In genomic region chr5:130041262-130041661, GRCm38 (mm10) we compare ENCODE assay signal across 18 mouse cellular contexts.
"Had no signal": no experiment of that assay in that cellular context is flagged by ENCODE, and none has a peak within 500 bp of the region (broad histone marks: within the 10 kb centered on the region; RNA-seq: fewer than 3 reads in every experiment).

No protein-coding gene starts in this region.

- H3K27me3 ChIP-seq: midbrain, embryonic 13.5 days; midbrain, embryonic 15.5 days; neural tube, embryonic 13.5 days; neural tube, embryonic 15.5 days had no signal

- ATAC-seq: midbrain, embryonic 13.5 days; midbrain, embryonic 15.5 days had no signal

- H3K4me2 ChIP-seq: lung, embryonic 14.5 days; midbrain, embryonic 13.5 days; midbrain, embryonic 15.5 days; neural tube, embryonic 13.5 days; neural tube, embryonic 15.5 days had no signal

- H3K9me3 ChIP-seq: midbrain, embryonic 10.5 days; midbrain, embryonic 13.5 days; midbrain, embryonic 15.5 days; neural tube, embryonic 13.5 days; neural tube, embryonic 15.5 days had no signal

- H3K4me1 ChIP-seq: midbrain, embryonic 10.5 days; midbrain, embryonic 13.5 days; midbrain, embryonic 15.5 days; neural tube, embryonic 13.5 days had no signal

- H3K4me3 ChIP-seq: midbrain, embryonic 10.5 days; midbrain, embryonic 13.5 days; midbrain, embryonic 15.5 days; myocyte; neural tube, embryonic 13.5 days; neural tube, embryonic 15.5 days had no signal

- DNase-seq: lung, adult 18-20 months; lung, embryonic 14.5 days; lung, postnatal 10 days; lung, postnatal 4 days; retina, postnatal 1 day; right cerebral cortex, adult 18-20 months; right cerebral cortex, postnatal 25 days; right cerebral cortex, postnatal 4 days; spleen, adult 18-20 months; thymus, adult 18-20 months; thymus, postnatal 14 days; thymus, postnatal 36 days had no signal

- H3K27ac ChIP-seq: midbrain, embryonic 10.5 days; midbrain, embryonic 13.5 days; midbrain, embryonic 15.5 days; neural tube, embryonic 13.5 days; neural tube, embryonic 15.5 days had no signal

- H3K9ac ChIP-seq: lung, embryonic 14.5 days; midbrain, embryonic 13.5 days; midbrain, embryonic 15.5 days; neural tube, embryonic 13.5 days; neural tube, embryonic 15.5 days had no signal
